Mouse (Mus musculus): ENCODE measurements around the gene Wbp4.
"Not testable (repeated sequence)": the region's sequence is repeated elsewhere in the genome, so short reads cannot be mapped to it uniquely, and the experiment has no call there.

The Wbp4 gene

DNA sequence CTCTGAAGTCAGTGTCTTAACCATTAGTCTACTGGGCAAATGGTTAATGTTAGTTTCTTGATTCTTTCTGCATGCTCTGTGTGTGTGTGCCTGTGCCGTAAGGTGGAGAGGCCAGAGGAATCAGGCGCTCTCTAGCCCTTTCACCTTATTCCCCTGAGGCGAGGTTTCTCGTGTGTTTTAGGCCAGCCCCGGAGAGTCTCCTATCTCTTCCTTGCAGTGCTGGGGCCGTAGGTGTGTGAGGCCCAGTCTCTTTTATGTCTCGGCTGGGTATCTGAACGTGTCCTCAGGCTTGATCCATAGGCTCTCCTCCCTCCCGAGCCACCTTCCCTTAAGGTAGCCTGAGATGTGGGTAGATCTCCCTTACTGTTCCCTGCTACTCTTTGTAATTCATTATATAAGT, 24.9 kb upstream of the Wbp4 start:
- no peak for DNase-seq

- DNase-seq = no peak
Observed at GRCm38 (mm10) chr14:79504246-79505006, 23.1 kb upstream of the Wbp4 start.

GRCm38 (mm10) chr14:79503371-79504075, 22.2 kb upstream of the Wbp4 start:
- DNase-seq = peak; percentile 77

GRCm38 (mm10) chr14:79500756-79501155, 19.4 kb upstream of the Wbp4 start:
- no peak for DNase-seq

GRCm38 (mm10) chr14:79499326-79499725, 18.0 kb upstream of the Wbp4 start:
- no peak for DNase-seq

DNA sequence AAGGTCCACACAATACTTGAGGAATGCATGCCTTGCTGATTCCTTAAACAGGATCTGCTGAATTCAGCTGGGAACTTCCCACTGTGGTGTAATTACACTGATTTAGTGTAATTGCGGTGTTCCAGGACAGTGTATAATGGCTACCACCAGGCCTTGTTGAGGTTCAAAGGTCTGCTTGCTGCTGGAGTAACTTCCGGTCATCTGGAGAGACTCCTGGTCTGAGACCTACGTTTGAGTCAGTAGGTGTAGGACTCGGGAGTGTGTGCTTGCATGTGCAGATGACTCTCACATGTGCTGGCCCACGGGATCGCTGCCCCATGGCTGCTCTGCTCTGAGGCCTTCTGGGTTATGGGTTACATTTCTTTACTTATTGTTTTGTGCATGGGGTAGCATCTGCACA, 13.0 kb upstream of the Wbp4 start:
- no peak for DNase-seq

- no peak for DNase-seq
Observed at GRCm38 (mm10) chr14:79490246-79490645, 8.9 kb upstream of the Wbp4 start.

- peak; percentile 36 for DNase-seq
Observed at GRCm38 (mm10) chr14:79489150-79489549, 7.8 kb upstream of the Wbp4 start.

- peak; percentile 48 for DNase-seq
Observed at GRCm38 (mm10) chr14:79488531-79488930, 7.2 kb upstream of the Wbp4 start.

DNA sequence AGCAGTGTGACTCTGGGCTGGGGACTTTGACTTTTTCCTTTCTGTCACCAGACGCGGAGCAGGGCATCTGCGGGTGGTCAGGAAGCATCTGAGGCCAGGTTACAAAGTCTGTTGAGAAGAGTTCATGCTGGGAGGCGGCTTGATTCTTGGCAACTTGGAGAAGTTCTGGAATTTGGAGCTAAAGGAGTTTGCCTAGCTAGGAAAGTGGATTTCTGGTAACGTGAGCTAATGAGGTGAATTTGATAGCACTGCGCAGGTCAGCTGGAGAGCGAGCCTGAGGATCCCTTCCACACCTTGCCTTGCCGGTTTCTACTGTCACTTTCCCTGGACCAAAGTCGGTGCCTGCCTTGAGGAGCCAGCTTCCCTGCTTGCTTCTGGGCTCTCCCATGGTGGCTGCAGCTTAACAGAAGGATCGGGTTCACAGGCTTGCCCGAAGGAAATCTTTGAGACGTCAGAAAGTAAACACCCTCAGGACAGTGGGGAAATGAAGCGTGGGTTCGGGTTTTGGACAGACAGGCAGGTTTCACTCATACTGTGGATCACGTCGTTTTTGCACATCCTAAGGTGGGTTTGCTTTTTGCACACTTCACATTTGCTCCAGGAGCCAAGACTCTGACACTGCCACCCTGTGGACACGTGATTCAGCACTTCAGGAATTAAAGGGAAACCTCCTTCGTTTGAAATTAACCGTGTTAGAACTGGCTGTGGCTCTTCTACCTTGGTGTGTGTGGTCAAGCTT, 5.8 kb upstream of the Wbp4 start:
- DNase-seq = peak; percentile 74

DNA sequence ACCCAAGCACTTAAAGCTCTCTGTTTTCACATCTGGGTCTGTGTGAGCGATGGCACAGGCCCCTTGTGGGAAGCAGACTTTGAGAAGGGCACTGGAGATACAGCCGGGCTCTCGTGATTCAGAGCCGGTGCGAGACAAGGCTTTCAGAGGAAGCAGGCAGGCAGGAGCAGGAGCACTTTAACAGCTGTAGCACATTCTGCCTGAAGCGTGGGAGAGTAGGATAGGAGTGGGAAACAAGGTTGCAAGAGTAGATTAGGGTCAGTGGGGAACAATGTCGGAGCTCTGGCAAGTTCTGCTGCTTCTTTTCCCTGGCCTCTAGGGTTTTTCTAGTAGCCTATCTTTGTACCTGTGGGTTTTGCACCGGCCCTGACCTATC, 5.3 kb upstream of the Wbp4 start:
- no peak for DNase-seq

GRCm38 (mm10) chr14:79483611-79484120, 2.3 kb upstream of the Wbp4 start:
- no peak for DNase-seq

DNA sequence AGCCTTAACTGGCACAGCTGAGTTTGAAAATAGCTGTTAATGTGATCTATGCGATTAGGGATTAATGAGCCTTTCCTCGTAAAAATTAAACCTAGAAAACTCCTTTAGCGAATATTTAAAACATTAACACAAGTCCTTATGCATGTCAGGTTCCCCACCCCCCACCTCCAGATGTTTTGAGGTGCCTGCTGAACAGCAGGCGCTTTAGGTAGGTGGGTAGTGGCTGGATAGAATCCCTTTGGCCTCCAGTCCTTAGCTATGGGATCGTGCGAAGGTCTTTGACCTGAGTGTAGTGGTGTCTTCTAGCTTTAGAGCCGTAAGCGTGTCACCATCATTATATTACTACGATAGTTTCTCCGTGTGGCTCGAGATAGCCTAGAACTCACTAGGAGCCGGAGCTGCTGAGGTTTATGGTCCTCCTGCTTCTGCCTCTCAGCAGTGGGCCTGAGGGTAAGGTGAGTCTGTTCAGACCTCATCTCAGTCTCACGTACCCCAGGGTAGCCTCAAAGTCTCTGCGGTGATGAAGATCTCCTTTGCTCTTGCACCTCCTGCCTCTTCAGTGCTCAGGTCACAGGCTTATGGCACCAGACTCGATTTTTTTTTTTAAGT, 1.5 kb upstream of the Wbp4 start:
- peak; percentile 23 for DNase-seq

GRCm38 (mm10) chr14:79482251-79482661, 936 bp upstream of the Wbp4 start:
- DNase-seq = peak; percentile 69

- peak; percentile 98 for DNase-seq
Observed at GRCm38 (mm10) chr14:79480624-79481338, 539 bp downstream of the Wbp4 start, which contains the start of gene Elf1. Gene Elf1, plus strand, starts transcription at chr14:79481194.

- no peak for DNase-seq
Observed at GRCm38 (mm10) chr14:79473384-79473783, 7.9 kb downstream of the Wbp4 start.

GRCm38 (mm10) chr14:79467621-79468020, 13.7 kb downstream of the Wbp4 start:
- DNase-seq = peak; percentile 78

DNA sequence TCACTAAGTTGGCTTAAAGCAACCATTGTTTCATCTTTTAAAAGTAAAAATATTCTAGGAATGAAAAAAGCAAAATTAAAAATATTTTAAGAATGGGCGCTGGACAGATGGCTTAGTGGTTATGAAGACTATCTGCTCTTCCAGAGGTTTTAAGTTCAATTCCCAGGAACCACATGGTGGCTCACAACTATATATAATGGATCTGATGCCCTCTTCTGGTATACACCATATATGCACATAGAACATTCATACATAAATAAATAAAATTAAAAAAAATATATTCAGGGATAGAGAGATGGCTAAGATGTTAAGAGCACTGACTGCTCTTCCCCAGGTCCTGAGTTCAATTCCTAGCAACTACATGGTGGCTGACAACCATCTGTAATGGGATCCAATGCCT, 15.7 kb downstream of the Wbp4 start:
- no peak for DNase-seq

- no peak for DNase-seq
Observed at GRCm38 (mm10) chr14:79460988-79461387, 20.3 kb downstream of the Wbp4 start.

DNA sequence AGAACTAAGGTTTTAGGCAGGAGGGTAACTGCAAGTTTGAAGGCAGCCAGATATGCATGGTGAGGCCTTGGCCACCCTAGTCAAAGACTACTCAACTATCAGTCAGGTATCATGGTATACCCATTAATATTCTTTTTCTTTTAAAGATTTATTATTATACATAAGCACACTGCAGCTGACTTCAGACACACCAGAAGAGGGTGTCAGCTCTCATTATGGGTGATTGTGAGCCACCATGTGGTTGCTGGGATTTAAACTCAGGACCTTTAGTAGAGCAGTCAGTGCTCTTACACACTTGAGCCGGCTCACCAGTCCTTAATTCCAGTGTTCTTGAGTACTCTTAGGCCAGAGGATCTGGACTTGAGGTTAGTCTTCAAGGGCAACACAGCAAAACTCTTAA, 20.9 kb downstream of the Wbp4 start:
- DNase-seq = no peak

- DNase-seq = not testable (repeated sequence)
Observed at GRCm38 (mm10) chr14:79452591-79452934, 28.8 kb downstream of the Wbp4 start.

All from kidney, postnatal 14 days (tissue).